9 mouse cellular contexts compared by ENCODE assay signal in genomic region chr11:75912944-75913657, GRCm38 (mm10). TPM values are rescaled to one million over a fixed set of nuclear protein-coding genes. Genes with fewer than 3 reads are reported as not detected.
DNase-seq lines count a peak whose midpoint lies in the region; ATAC-seq lines count a peak whose summit lies in the region.
"Had no signal": no experiment of that assay in that cellular context is flagged by ENCODE, and none has a peak within 500 bp of the region (broad histone marks: within the 10 kb centered on the region; RNA-seq: fewer than 3 reads in every experiment).

No protein-coding gene starts in this region.

- H3K9me3 ChIP-seq in limb, embryonic 11.5 days (ENCODE audit: control insufficient read depth, low read length): no peaks in the 10 kb centered on the region

- H3K27me3 ChIP-seq in limb, embryonic 11.5 days (ENCODE audit: control insufficient read depth, insufficient read depth, low read length): no peaks in the 10 kb centered on the region

- no peak overlapping the region for H3K9ac ChIP-seq in limb, embryonic 11.5 days (ENCODE audit: low read length)
- H3K9ac ChIP-seq: midbrain, embryonic 12.5 days had no signal

- no peaks in the 10 kb centered on the region for H3K36me3 ChIP-seq in limb, embryonic 11.5 days (ENCODE audit: control insufficient read depth, insufficient read depth, low read length)
- H3K36me3 ChIP-seq: midbrain, embryonic 12.5 days had no signal

- H3K4me1 ChIP-seq in limb, embryonic 11.5 days (ENCODE audit: control insufficient read depth, insufficient read depth, low read length): no peaks in the 10 kb centered on the region

- intact Hi-C loops in heart, postnatal 25 days (cut with DNase I): loop anchor here (2.0 to 5.0 kb wide), 2 partner anchors 196 to 254 kb away; no protein-coding TSS in a partner anchor

- no peak overlapping the region for H3K27ac ChIP-seq in limb, embryonic 11.5 days (replicated peaks; ENCODE audit: low read depth, low read length)
- H3K27ac ChIP-seq: midbrain, embryonic 12.5 days had no signal

- H3K4me2 ChIP-seq in limb, embryonic 11.5 days (ENCODE audit: low read depth, severe bottlenecking): no peak overlapping the region
- H3K4me2 ChIP-seq: midbrain, embryonic 12.5 days had no signal

- ATAC-seq in limb, embryonic 11.5 days (ENCODE audit: insufficient number of reproducible peaks, low FRiP score, low TSS enrichment, low read depth): no peak

- WGBS in limb, embryonic 11.5 days: 53% methylated on average over 10 of the region's 10 CpGs

- no peak overlapping the region for H3K4me3 ChIP-seq in limb, embryonic 11.5 days (ENCODE audit: low read depth, low read length)
- H3K4me3 ChIP-seq: midbrain, embryonic 12.5 days had no signal

- peak; percentile 15 to 39 for DNase-seq in left cerebral cortex, adult 18-20 months (ENCODE audit: low spot score in 2 of 2)
- no peak for DNase-seq in left cerebral cortex, adult 8-10 months (ENCODE audit: low spot score in 2 of 2)
- peak; percentile 42 for DNase-seq in WW6 (ENCODE audit: low read depth, low spot score)
- DNase-seq in embryo, embryonic 11 days: peak; percentile 84
- peak; percentile 52 for DNase-seq in heart, postnatal 25 days (ENCODE audit: low spot score)
- peak; percentile 78 for DNase-seq in limb, embryonic 11.5 days (ENCODE audit: low spot score)
- DNase-seq in retina, adult 2 months (ENCODE audit: low read depth, low spot score): peak; percentile 33
- peak; percentile 41 to 56 for DNase-seq in urinary bladder, postnatal 36 days (ENCODE audit: low spot score in 2 of 2)

RNA-seq across cellular contexts. Expression of gene Rph3al, which starts 25.1 kb away (rescaled TPM):
- 1 to 10 TPM; 1.9 to 2.7 TPM for total RNA-seq in left cerebral cortex, adult 18-20 months (2021)
- total RNA-seq in left cerebral cortex, adult 8-10 months (2022): 1 to 10 TPM; 2.5 to 3.7 (median 3.5) TPM
- total RNA-seq in heart, postnatal 25 days (2021): 10 to 100 TPM in 1 of 2 experiments, 1 to 10 TPM in 1; 9.8 to 11.5 TPM
- 1.7 and 2.7 TPM in 2 replicates for polyA plus RNA-seq in limb, embryonic 11.5 days (2014; fragmentation: Nextera tagmentation; extraction: Ambion mirVana)

Comparison
In these comparisons a context has a peak if more than half of its experiments do, and no peak if none do; other contexts are left out.
1. DNase-seq: peak in left cerebral cortex, adult 18-20 months (2 of 2), WW6 (single experiment), embryo, embryonic 11 days (single experiment), heart, postnatal 25 days (single experiment), limb, embryonic 11.5 days (single experiment), retina, adult 2 months (single experiment) and urinary bladder, postnatal 36 days (2 of 2); none in left cerebral cortex, adult 8-10 months (0 of 2).